Mouse (Mus musculus): ENCODE measurements around the gene Etfb. TPM values are rescaled to one million over a fixed set of nuclear protein-coding genes. Genes with fewer than 3 reads are reported as not detected.

Gene Etfb
- polyA plus RNA-seq, 1 experiment: 51.5 TPM

DNA sequence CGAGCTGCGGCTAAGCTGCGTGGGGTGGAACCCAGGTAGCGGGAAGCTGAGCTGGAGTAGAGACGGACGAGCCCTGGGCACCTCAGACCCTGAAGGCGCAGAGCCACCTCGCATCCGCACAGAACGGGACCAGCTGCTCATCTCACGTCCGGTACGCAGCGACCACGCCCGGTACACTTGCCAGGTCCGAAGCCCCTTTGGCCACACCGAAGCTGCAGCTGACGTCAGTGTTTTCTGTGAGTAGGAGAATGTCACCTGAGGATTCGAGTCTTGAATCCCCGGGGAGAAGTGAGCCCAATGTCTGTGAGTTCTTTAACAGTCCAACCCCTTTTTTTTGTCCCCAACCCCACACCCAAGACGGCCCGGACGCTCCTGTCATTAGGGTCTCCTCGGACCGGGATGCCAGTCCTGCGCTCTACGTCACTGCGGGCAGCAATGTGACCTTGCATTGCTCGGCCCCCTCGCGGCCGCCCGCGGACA, 21.0 kb downstream of the Etfb start:
- H3K4me3 ChIP-seq (ENCODE audit: control insufficient read depth, low read depth, low read length): peak overlapping the region; percentile 81
- no peaks in the 10 kb centered on the region for H3K36me3 ChIP-seq (ENCODE audit: control insufficient read depth, insufficient read depth, low read length)
- no peaks in the 10 kb centered on the region for H3K27me3 ChIP-seq (ENCODE audit: control insufficient read depth, insufficient read depth, low read length)
- H3K4me1 ChIP-seq (ENCODE audit: control insufficient read depth, insufficient read depth, low read length): peaks cover 16% of the 10 kb centered on the region
- H3K27ac ChIP-seq (ENCODE audit: control insufficient read depth, insufficient read depth, low read depth, low read length): no peak overlapping the region
- TF ChIP-seq CTCF (IDR thresholded peaks at IDR 0.05; ENCODE audit: control insufficient read depth, insufficient read depth, insufficient replicate concordance, low read depth, low read length) (no peak), POLR2A (IDR thresholded peaks at IDR 0.05; ENCODE audit: control insufficient read depth, low read depth, low read length) (no peak)

DNA sequence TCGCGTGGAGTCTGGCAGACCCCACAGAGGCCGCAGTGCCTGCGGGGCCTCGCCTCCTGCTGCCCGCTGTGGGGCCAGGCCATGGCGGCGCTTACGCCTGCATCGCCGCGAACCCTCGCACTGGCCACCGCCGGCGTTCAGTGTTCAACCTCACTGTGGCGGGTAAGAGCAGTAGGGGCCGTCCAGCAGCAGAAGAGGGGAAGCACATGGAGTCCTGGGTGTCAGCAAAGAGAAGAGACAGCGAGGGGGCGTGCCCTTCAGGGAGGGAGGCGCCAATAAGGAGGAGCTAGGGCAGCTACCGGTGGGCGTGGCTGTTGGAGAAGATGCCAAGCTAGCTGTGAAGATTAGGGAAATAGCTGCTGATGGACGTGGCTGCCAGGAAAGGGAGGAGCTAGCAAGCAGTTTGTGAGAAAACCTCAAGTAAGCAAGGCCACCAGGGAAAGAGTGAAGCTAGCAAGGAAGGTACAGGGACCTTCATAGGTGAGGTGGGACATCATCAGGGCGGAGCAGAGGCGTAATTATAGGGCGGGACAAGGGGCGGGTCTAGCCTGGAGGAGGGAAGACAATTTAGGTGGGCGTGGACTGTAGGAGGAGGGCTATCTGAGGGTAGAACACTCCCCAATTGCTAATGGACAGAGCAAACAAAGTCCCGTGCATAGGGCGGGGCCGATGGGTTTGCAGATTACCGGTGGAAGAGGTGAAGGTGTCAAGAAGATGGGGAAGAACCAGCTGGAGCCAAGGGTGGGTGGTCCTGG, 21.6 kb downstream of the Etfb start:
- Histone ChIP-seq H3K4me3 (ENCODE audit: control insufficient read depth, low read depth, low read length) (peak overlapping the region; percentile 81), H3K27me3 (ENCODE audit: control insufficient read depth, insufficient read depth, low read length) (no peaks in the 10 kb centered on the region), H3K36me3 (ENCODE audit: control insufficient read depth, insufficient read depth, low read length) (no peaks in the 10 kb centered on the region), H3K4me1 (ENCODE audit: control insufficient read depth, insufficient read depth, low read length) (peaks cover 16% of the 10 kb centered on the region), H3K27ac (ENCODE audit: control insufficient read depth, insufficient read depth, low read depth, low read length) (no peak overlapping the region)
- TF ChIP-seq POLR2A (IDR thresholded peaks at IDR 0.05; ENCODE audit: control insufficient read depth, low read depth, low read length) (no peak), CTCF (IDR thresholded peaks at IDR 0.05; ENCODE audit: control insufficient read depth, insufficient read depth, insufficient replicate concordance, low read depth, low read length) (no peak)

DNA sequence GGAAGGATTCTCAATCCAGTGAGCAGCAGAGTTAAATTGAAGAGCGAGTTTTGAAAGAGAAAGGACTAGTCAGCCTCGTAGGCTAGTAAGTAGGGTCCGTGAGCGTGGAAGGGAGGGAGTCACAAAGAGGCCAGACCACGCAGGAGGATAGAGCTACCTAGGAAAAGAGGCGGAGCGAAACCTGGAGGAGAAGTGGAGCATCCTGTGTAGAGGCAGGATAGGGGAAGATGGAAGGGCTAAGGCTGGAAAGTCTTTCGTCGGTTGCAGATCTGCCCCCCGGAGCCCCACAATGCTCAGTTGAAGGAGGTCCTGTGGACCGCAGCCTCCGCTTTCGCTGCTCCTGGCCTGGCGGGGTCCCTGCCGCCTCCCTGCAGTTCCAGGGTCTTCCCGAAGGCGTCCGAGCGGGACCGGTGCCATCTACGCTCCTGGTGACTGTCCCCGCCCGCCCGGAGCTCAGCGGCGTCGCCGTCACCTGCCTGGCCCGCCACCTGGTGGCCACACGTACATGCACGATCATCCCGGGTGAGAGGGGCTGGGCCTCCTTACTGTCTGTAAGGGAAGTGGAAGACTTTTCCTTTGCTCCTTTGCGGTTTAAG, 22.3 kb downstream of the Etfb start:
- no peaks in the 10 kb centered on the region for H3K27me3 ChIP-seq (ENCODE audit: control insufficient read depth, insufficient read depth, low read length)
- no peaks in the 10 kb centered on the region for H3K36me3 ChIP-seq (ENCODE audit: control insufficient read depth, insufficient read depth, low read length)
- peak overlapping the region; percentile 81 for H3K4me3 ChIP-seq (ENCODE audit: control insufficient read depth, low read depth, low read length)
- peaks cover 16% of the 10 kb centered on the region for H3K4me1 ChIP-seq (ENCODE audit: control insufficient read depth, insufficient read depth, low read length)
- TF ChIP-seq POLR2A (IDR thresholded peaks at IDR 0.05; ENCODE audit: control insufficient read depth, low read depth, low read length) (no peak), CTCF (IDR thresholded peaks at IDR 0.05; ENCODE audit: control insufficient read depth, insufficient read depth, insufficient replicate concordance, low read depth, low read length) (peak; percentile 64)
- no peak overlapping the region for H3K27ac ChIP-seq (ENCODE audit: control insufficient read depth, insufficient read depth, low read depth, low read length)

DNA sequence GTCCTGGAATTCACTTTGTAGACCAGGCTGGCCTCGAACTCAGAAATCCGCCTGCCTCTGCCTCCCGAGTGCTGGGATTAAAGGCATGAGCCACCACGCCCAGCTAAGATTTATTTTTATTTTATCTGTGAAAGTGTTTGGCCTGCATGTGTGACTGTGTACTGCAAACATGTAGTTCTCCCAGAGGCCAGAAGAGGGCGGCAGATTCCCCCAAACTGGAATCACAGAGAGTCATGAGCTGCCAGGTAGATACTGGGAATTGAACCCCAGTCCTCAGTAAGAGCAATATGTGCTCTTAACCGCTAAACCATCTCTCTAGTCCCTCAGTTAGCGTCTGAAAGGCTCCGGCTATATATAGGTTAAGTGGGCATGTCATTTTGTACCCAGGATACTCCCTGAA, 26.5 kb downstream of the Etfb start:
- Histone ChIP-seq H3K36me3 (ENCODE audit: control insufficient read depth, insufficient read depth, low read length) (no peaks in the 10 kb centered on the region), H3K4me3 (ENCODE audit: control insufficient read depth, low read depth, low read length) (no peak overlapping the region), H3K27me3 (ENCODE audit: control insufficient read depth, insufficient read depth, low read length) (no peaks in the 10 kb centered on the region), H3K4me1 (ENCODE audit: control insufficient read depth, insufficient read depth, low read length) (peaks cover 9% of the 10 kb centered on the region), H3K27ac (ENCODE audit: control insufficient read depth, insufficient read depth, low read depth, low read length) (no peak overlapping the region)
- TF ChIP-seq POLR2A (IDR thresholded peaks at IDR 0.05; ENCODE audit: control insufficient read depth, low read depth, low read length): no peak
- peak; percentile 52; the same call in 1 of the 2 replicates for TF ChIP-seq CTCF (IDR thresholded peaks at IDR 0.05; ENCODE audit: control insufficient read depth, insufficient read depth, insufficient replicate concordance, low read depth, low read length)

DNA sequence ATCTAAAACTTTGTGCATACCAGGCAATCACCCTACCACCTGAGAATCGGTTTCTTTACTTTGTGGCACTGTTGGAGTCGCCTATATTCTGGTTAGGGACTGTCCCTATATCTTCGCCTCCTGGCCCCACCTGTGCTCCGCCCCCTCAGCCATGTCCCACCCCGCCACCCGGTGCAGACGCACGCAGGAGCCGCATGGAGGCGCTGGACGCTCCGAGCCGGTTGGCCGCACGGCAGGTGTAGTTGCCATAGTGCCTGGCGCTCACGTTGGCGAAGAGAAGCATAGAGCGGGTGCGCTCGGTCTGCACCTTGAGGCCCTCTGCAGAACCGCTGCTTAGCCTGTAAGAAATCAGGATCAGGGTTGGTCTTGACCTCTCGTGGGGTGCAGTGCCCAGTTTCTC, 31.8 kb downstream of the Etfb start:
- Histone ChIP-seq H3K4me3 (ENCODE audit: control insufficient read depth, low read depth, low read length) (no peak overlapping the region), H3K27me3 (ENCODE audit: control insufficient read depth, insufficient read depth, low read length) (no peaks in the 10 kb centered on the region), H3K27ac (ENCODE audit: control insufficient read depth, insufficient read depth, low read depth, low read length) (no peak overlapping the region)

DNA sequence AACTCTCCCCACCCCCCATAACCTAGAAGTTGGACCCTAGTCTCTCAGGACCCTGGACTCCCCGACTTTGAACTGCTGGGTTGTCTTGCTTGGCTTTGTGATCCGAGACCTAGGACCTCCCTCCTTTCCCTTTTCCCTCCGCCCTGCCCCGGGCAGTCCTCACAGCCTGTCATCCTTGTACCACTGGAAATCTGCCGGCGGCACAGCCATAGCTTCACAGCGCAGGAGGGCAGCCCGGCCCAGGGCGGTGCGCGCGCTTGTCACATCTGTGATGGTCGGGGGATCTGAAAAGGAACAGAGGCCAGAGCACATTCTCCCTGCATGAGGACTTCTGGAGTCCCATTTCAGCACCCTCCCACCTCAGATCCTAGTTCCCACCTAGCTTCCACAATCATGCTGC, 32.5 kb downstream of the Etfb start:
- Histone ChIP-seq H3K27me3 (ENCODE audit: control insufficient read depth, insufficient read depth, low read length) (no peaks in the 10 kb centered on the region), H3K36me3 (ENCODE audit: control insufficient read depth, insufficient read depth, low read length) (no peaks in the 10 kb centered on the region), H3K27ac (ENCODE audit: control insufficient read depth, insufficient read depth, low read depth, low read length) (no peak overlapping the region), H3K4me3 (ENCODE audit: control insufficient read depth, low read depth, low read length) (no peak overlapping the region), H3K4me1 (ENCODE audit: control insufficient read depth, insufficient read depth, low read length) (peaks cover 6% of the 10 kb centered on the region)
- TF ChIP-seq CTCF (IDR thresholded peaks at IDR 0.05; ENCODE audit: control insufficient read depth, insufficient read depth, insufficient replicate concordance, low read depth, low read length): no peak
- TF ChIP-seq POLR2A (IDR thresholded peaks at IDR 0.05; ENCODE audit: control insufficient read depth, low read depth, low read length): no peak

More for the DNA sequence above, 31.8 kb downstream of the Etfb start:
- Histone ChIP-seq H3K4me1 (ENCODE audit: control insufficient read depth, insufficient read depth, low read length) (peaks cover 6% of the 10 kb centered on the region), H3K36me3 (ENCODE audit: control insufficient read depth, insufficient read depth, low read length) (no peaks in the 10 kb centered on the region)
- TF ChIP-seq CTCF (IDR thresholded peaks at IDR 0.05; ENCODE audit: control insufficient read depth, insufficient read depth, insufficient replicate concordance, low read depth, low read length) (no peak), POLR2A (IDR thresholded peaks at IDR 0.05; ENCODE audit: control insufficient read depth, low read depth, low read length) (no peak)

DNA sequence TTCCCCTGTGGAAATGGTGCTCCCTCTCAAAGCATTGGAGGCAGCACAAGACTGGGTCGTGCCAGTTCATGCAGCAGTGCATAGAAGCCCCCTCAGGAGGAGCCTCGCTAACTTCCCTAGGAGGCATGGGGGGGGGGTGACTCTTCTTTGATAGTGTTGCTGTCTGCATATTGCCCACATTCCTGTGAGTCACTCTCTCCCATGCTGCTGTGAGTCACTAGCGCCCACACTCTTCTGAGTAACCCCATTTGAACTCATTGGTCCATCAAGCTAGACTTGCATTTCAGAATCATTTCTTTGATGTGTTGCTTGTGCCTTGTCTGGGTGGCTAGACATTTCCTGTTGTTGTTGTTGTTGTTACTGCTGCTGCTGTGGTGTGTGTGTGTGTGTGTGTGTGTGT, 37.3 kb downstream of the Etfb start:
- Histone ChIP-seq H3K4me3 (ENCODE audit: control insufficient read depth, low read depth, low read length) (no peak overlapping the region), H3K27me3 (ENCODE audit: control insufficient read depth, insufficient read depth, low read length) (no peaks in the 10 kb centered on the region), H3K27ac (ENCODE audit: control insufficient read depth, insufficient read depth, low read depth, low read length) (no peak overlapping the region), H3K4me1 (ENCODE audit: control insufficient read depth, insufficient read depth, low read length) (peaks cover 6% of the 10 kb centered on the region), H3K36me3 (ENCODE audit: control insufficient read depth, insufficient read depth, low read length) (no peaks in the 10 kb centered on the region)
- no peak for TF ChIP-seq POLR2A (IDR thresholded peaks at IDR 0.05; ENCODE audit: control insufficient read depth, low read depth, low read length)
- TF ChIP-seq CTCF (IDR thresholded peaks at IDR 0.05; ENCODE audit: control insufficient read depth, insufficient read depth, insufficient replicate concordance, low read depth, low read length): no peak
